Mouse (Mus musculus): ENCODE data around the gene Stx17. TPM values are rescaled to one million over a fixed set of nuclear protein-coding genes. Genes with fewer than 3 reads are reported as not detected.

Stx17 gene
- polyA plus RNA-seq, 1 experiment from 2014 or later, result 21.3 TPM

GRCm38 (mm10) chr4:48100217-48100616, 24.5 kb upstream of the Stx17 start:
- no peak for ATAC-seq (replicated peaks; ENCODE audit: insufficient number of reproducible peaks, low FRiP score, low TSS enrichment)
- H3K4me3 ChIP-seq (ENCODE audit: low read depth, low read length), result no peak overlapping the region
- no peaks in the 10 kb centered on the region for H3K36me3 ChIP-seq (ENCODE audit: control insufficient read depth, insufficient read depth, low read length)
- no peaks in the 10 kb centered on the region for H3K9me3 ChIP-seq (replicated peaks; ENCODE audit: control insufficient read depth, low read length)
- H3K9ac ChIP-seq (ENCODE audit: low read depth, low read length), result no peak overlapping the region
- WGBS (ENCODE audit: insufficient replicate concordance), result 76% methylated on average over 8 of the region's 8 CpGs
- H3K27me3 ChIP-seq (ENCODE audit: control insufficient read depth, insufficient read depth, low read length), result no peaks in the 10 kb centered on the region
- H3K27ac ChIP-seq (ENCODE audit: low read depth, low read length), result no peak overlapping the region
- H3K4me1 ChIP-seq (ENCODE audit: control insufficient read depth, insufficient read depth, low read length), result no peaks in the 10 kb centered on the region
- no peak overlapping the region for H3K4me2 ChIP-seq

- Histone ChIP-seq H3K4me3 (ENCODE audit: low read depth, low read length) (no peak overlapping the region), H3K27ac (ENCODE audit: low read depth, low read length) (no peak overlapping the region), H3K4me1 (ENCODE audit: control insufficient read depth, insufficient read depth, low read length) (no peaks in the 10 kb centered on the region), H3K27me3 (ENCODE audit: control insufficient read depth, insufficient read depth, low read length) (no peaks in the 10 kb centered on the region), H3K4me2 (no peak overlapping the region), H3K9me3 (replicated peaks; ENCODE audit: control insufficient read depth, low read length) (no peaks in the 10 kb centered on the region), H3K9ac (ENCODE audit: low read depth, low read length) (no peak overlapping the region), H3K36me3 (ENCODE audit: control insufficient read depth, insufficient read depth, low read length) (no peaks in the 10 kb centered on the region)
- 70% methylated on average over 2 of the region's 2 CpGs for WGBS (ENCODE audit: insufficient replicate concordance)
- no peak for ATAC-seq (replicated peaks; ENCODE audit: insufficient number of reproducible peaks, low FRiP score, low TSS enrichment)
These were observed 22.7 kb upstream of the Stx17 start for GRCm38 (mm10) chr4:48101981-48102380.

GRCm38 (mm10) chr4:48105387-48105786, 19.3 kb upstream of the Stx17 start:
- Histone ChIP-seq H3K27ac (ENCODE audit: low read depth, low read length) (no peak overlapping the region), H3K27me3 (ENCODE audit: control insufficient read depth, insufficient read depth, low read length) (no peaks in the 10 kb centered on the region), H3K4me1 (ENCODE audit: control insufficient read depth, insufficient read depth, low read length) (no peaks in the 10 kb centered on the region), H3K9me3 (replicated peaks; ENCODE audit: control insufficient read depth, low read length) (no peaks in the 10 kb centered on the region), H3K4me2 (no peak overlapping the region), H3K4me3 (ENCODE audit: low read depth, low read length) (no peak overlapping the region), H3K9ac (ENCODE audit: low read depth, low read length) (no peak overlapping the region), H3K36me3 (ENCODE audit: control insufficient read depth, insufficient read depth, low read length) (no peaks in the 10 kb centered on the region)
- WGBS (ENCODE audit: insufficient replicate concordance), result 66% methylated on average over 5 of the region's 5 CpGs
- no peak for ATAC-seq (replicated peaks; ENCODE audit: insufficient number of reproducible peaks, low FRiP score, low TSS enrichment)

- WGBS (ENCODE audit: insufficient replicate concordance), result 80% methylated on average over 6 of the region's 6 CpGs
- no peak for ATAC-seq (replicated peaks; ENCODE audit: insufficient number of reproducible peaks, low FRiP score, low TSS enrichment)
These were observed 17.6 kb upstream of the Stx17 start for GRCm38 (mm10) chr4:48107086-48107485.

GRCm38 (mm10) chr4:48108591-48108990, 16.1 kb upstream of the Stx17 start:
- Histone ChIP-seq H3K4me1 (ENCODE audit: control insufficient read depth, insufficient read depth, low read length) (no peaks in the 10 kb centered on the region), H3K4me3 (ENCODE audit: low read depth, low read length) (no peak overlapping the region), H3K9me3 (replicated peaks; ENCODE audit: control insufficient read depth, low read length) (no peaks in the 10 kb centered on the region), H3K27ac (ENCODE audit: low read depth, low read length) (no peak overlapping the region), H3K9ac (ENCODE audit: low read depth, low read length) (no peak overlapping the region), H3K36me3 (ENCODE audit: control insufficient read depth, insufficient read depth, low read length) (no peaks in the 10 kb centered on the region), H3K27me3 (ENCODE audit: control insufficient read depth, insufficient read depth, low read length) (no peaks in the 10 kb centered on the region), H3K4me2 (no peak overlapping the region)
- ATAC-seq (replicated peaks; ENCODE audit: insufficient number of reproducible peaks, low FRiP score, low TSS enrichment), result no peak
- WGBS (ENCODE audit: insufficient replicate concordance), result 63% methylated on average over 2 of the region's 2 CpGs

More at GRCm38 (mm10) chr4:48107086-48107485, 17.6 kb upstream of the Stx17 start:
- Histone ChIP-seq H3K9me3 (replicated peaks; ENCODE audit: control insufficient read depth, low read length) (no peaks in the 10 kb centered on the region), H3K9ac (ENCODE audit: low read depth, low read length) (no peak overlapping the region), H3K36me3 (ENCODE audit: control insufficient read depth, insufficient read depth, low read length) (no peaks in the 10 kb centered on the region), H3K4me2 (no peak overlapping the region), H3K27me3 (ENCODE audit: control insufficient read depth, insufficient read depth, low read length) (no peaks in the 10 kb centered on the region), H3K4me3 (ENCODE audit: low read depth, low read length) (no peak overlapping the region), H3K4me1 (ENCODE audit: control insufficient read depth, insufficient read depth, low read length) (no peaks in the 10 kb centered on the region), H3K27ac (ENCODE audit: low read depth, low read length) (no peak overlapping the region)

GRCm38 (mm10) chr4:48110331-48110730, 14.4 kb upstream of the Stx17 start:
- Histone ChIP-seq H3K4me2 (no peak overlapping the region), H3K9me3 (replicated peaks; ENCODE audit: control insufficient read depth, low read length) (no peaks in the 10 kb centered on the region), H3K4me3 (ENCODE audit: low read depth, low read length) (no peak overlapping the region), H3K9ac (ENCODE audit: low read depth, low read length) (no peak overlapping the region), H3K4me1 (ENCODE audit: control insufficient read depth, insufficient read depth, low read length) (no peaks in the 10 kb centered on the region), H3K36me3 (ENCODE audit: control insufficient read depth, insufficient read depth, low read length) (no peaks in the 10 kb centered on the region), H3K27ac (ENCODE audit: low read depth, low read length) (no peak overlapping the region), H3K27me3 (ENCODE audit: control insufficient read depth, insufficient read depth, low read length) (no peaks in the 10 kb centered on the region)
- ATAC-seq (replicated peaks; ENCODE audit: insufficient number of reproducible peaks, low FRiP score, low TSS enrichment), result no peak
- 85% methylated on average over 3 of the region's 3 CpGs for WGBS (ENCODE audit: insufficient replicate concordance)

- no peak for ATAC-seq (replicated peaks; ENCODE audit: insufficient number of reproducible peaks, low FRiP score, low TSS enrichment)
- Histone ChIP-seq H3K9me3 (replicated peaks; ENCODE audit: control insufficient read depth, low read length) (no peaks in the 10 kb centered on the region), H3K36me3 (ENCODE audit: control insufficient read depth, insufficient read depth, low read length) (no peaks in the 10 kb centered on the region), H3K27ac (ENCODE audit: low read depth, low read length) (no peak overlapping the region), H3K27me3 (ENCODE audit: control insufficient read depth, insufficient read depth, low read length) (no peaks in the 10 kb centered on the region), H3K4me3 (ENCODE audit: low read depth, low read length) (no peak overlapping the region), H3K4me1 (ENCODE audit: control insufficient read depth, insufficient read depth, low read length) (no peaks in the 10 kb centered on the region), H3K9ac (ENCODE audit: low read depth, low read length) (no peak overlapping the region), H3K4me2 (no peak overlapping the region)
- WGBS (ENCODE audit: insufficient replicate concordance), result 60% methylated on average over 4 of the region's 4 CpGs
These were observed 8.5 kb upstream of the Stx17 start for GRCm38 (mm10) chr4:48116191-48116590.

- ATAC-seq (replicated peaks; ENCODE audit: insufficient number of reproducible peaks, low FRiP score, low TSS enrichment), result peak; percentile 84
- H3K36me3 ChIP-seq (ENCODE audit: control insufficient read depth, insufficient read depth, low read length), result no peaks in the 10 kb centered on the region
- peak overlapping the region; percentile 75 for H3K4me3 ChIP-seq (ENCODE audit: low read depth, low read length)
- H3K27me3 ChIP-seq (ENCODE audit: control insufficient read depth, insufficient read depth, low read length), result no peaks in the 10 kb centered on the region
- no peaks in the 10 kb centered on the region for H3K4me1 ChIP-seq (ENCODE audit: control insufficient read depth, insufficient read depth, low read length)
- peak overlapping the region; percentile 74 for H3K4me2 ChIP-seq
- 6% methylated on average over 9 of the region's 9 CpGs for WGBS (ENCODE audit: insufficient replicate concordance)
- H3K9me3 ChIP-seq (replicated peaks; ENCODE audit: control insufficient read depth, low read length), result no peaks in the 10 kb centered on the region
- H3K27ac ChIP-seq (ENCODE audit: low read depth, low read length), result no peak overlapping the region
- H3K9ac ChIP-seq (ENCODE audit: low read depth, low read length), result no peak overlapping the region
These were observed 321 bp upstream of the Stx17 start for GRCm38 (mm10) chr4:48124416-48124772.

GRCm38 (mm10) chr4:48130314-48130713, 5.6 kb downstream of the Stx17 start:
- Histone ChIP-seq H3K4me1 (ENCODE audit: control insufficient read depth, insufficient read depth, low read length) (no peaks in the 10 kb centered on the region), H3K9ac (ENCODE audit: low read depth, low read length) (no peak overlapping the region), H3K9me3 (replicated peaks; ENCODE audit: control insufficient read depth, low read length) (no peaks in the 10 kb centered on the region), H3K27ac (ENCODE audit: low read depth, low read length) (no peak overlapping the region), H3K27me3 (ENCODE audit: control insufficient read depth, insufficient read depth, low read length) (no peaks in the 10 kb centered on the region), H3K4me2 (no peak overlapping the region), H3K36me3 (ENCODE audit: control insufficient read depth, insufficient read depth, low read length) (no peaks in the 10 kb centered on the region), H3K4me3 (ENCODE audit: low read depth, low read length) (no peak overlapping the region)
- ATAC-seq (replicated peaks; ENCODE audit: insufficient number of reproducible peaks, low FRiP score, low TSS enrichment), result no peak
- 78% methylated on average over 6 of the region's 6 CpGs for WGBS (ENCODE audit: insufficient replicate concordance)
